Mouse (Mus musculus): ENCODE measurements around the gene Tm6sf1. TPM values are rescaled to one million over a fixed set of nuclear protein-coding genes. Genes with fewer than 3 reads are reported as not detected.

The Tm6sf1 gene
- total and polyA plus RNA-seq, 2 experiments from 2014 or later = 12.7 to 17.3 TPM

GRCm38 (mm10) chr7:81849214-81849613 is 9.6 kb upstream of the Tm6sf1 start:
- ATAC-seq = no peak
- no peaks in the 10 kb centered on the region for H3K9me3 ChIP-seq (ENCODE audit: low read length)

GRCm38 (mm10) chr7:81849633-81850032 is 9.2 kb upstream of the Tm6sf1 start:
- H3K4me3 ChIP-seq (ENCODE audit: low read length) = no peak overlapping the region
- no peak for TF ChIP-seq CTCF (IDR thresholded peaks at IDR 0.05; ENCODE audit: low read depth)
- no peaks in the 10 kb centered on the region for H3K4me1 ChIP-seq (ENCODE audit: insufficient read depth, low read length)
- WGBS = 87% methylated on average over 7 of the region's 7 CpGs
- no peak for ATAC-seq
- H3K4me2 ChIP-seq (ENCODE audit: low read depth, low read length) = no peak overlapping the region
- H3K36me3 ChIP-seq (ENCODE audit: insufficient read depth, low read length) = no peaks in the 10 kb centered on the region
- H3K27ac ChIP-seq = no peak overlapping the region
- no peaks in the 10 kb centered on the region for H3K27me3 ChIP-seq (ENCODE audit: insufficient read depth, low read length)
- DNase-seq (ENCODE audit: low spot score) = no peak
- no peaks in the 10 kb centered on the region for H3K9me3 ChIP-seq (ENCODE audit: low read length)
- no peak overlapping the region for H3K9ac ChIP-seq (replicated peaks; ENCODE audit: low read length)

More at GRCm38 (mm10) chr7:81849214-81849613, 9.6 kb upstream of the Tm6sf1 start:
- TF ChIP-seq CTCF (IDR thresholded peaks at IDR 0.05; ENCODE audit: low read depth) = no peak
- Histone ChIP-seq H3K9ac (replicated peaks; ENCODE audit: low read length) (no peak overlapping the region), H3K27me3 (ENCODE audit: insufficient read depth, low read length) (no peaks in the 10 kb centered on the region), H3K4me1 (ENCODE audit: insufficient read depth, low read length) (no peaks in the 10 kb centered on the region), H3K4me3 (ENCODE audit: low read length) (no peak overlapping the region), H3K36me3 (ENCODE audit: insufficient read depth, low read length) (no peaks in the 10 kb centered on the region), H3K27ac (no peak overlapping the region), H3K4me2 (ENCODE audit: low read depth, low read length) (no peak overlapping the region)
- no peak for DNase-seq (ENCODE audit: low spot score)
- 86% methylated on average over 5 of the region's 5 CpGs for WGBS

GRCm38 (mm10) chr7:81850171-81850570 is 8.6 kb upstream of the Tm6sf1 start:
- no peak for ATAC-seq
- 87% methylated on average over 6 of the region's 6 CpGs for WGBS

GRCm38 (mm10) chr7:81851706-81852105 is 7.1 kb upstream of the Tm6sf1 start:
- no peak overlapping the region for H3K4me2 ChIP-seq (ENCODE audit: low read depth, low read length)
- no peak overlapping the region for H3K9ac ChIP-seq (replicated peaks; ENCODE audit: low read length)
- H3K9me3 ChIP-seq (ENCODE audit: low read length) = no peaks in the 10 kb centered on the region
- 92% methylated on average over 3 of the region's 3 CpGs for WGBS
- DNase-seq (ENCODE audit: low spot score) = no peak
- no peak overlapping the region for H3K4me3 ChIP-seq (ENCODE audit: low read length)
- no peak for TF ChIP-seq CTCF (IDR thresholded peaks at IDR 0.05; ENCODE audit: low read depth)
- no peaks in the 10 kb centered on the region for H3K27me3 ChIP-seq (ENCODE audit: insufficient read depth, low read length)
- no peaks in the 10 kb centered on the region for H3K4me1 ChIP-seq (ENCODE audit: insufficient read depth, low read length)
- no peak overlapping the region for H3K27ac ChIP-seq
- no peak for ATAC-seq
- no peaks in the 10 kb centered on the region for H3K36me3 ChIP-seq (ENCODE audit: insufficient read depth, low read length)

More at GRCm38 (mm10) chr7:81850171-81850570, 8.6 kb upstream of the Tm6sf1 start:
- Histone ChIP-seq H3K36me3 (ENCODE audit: insufficient read depth, low read length) (no peaks in the 10 kb centered on the region), H3K4me2 (ENCODE audit: low read depth, low read length) (no peak overlapping the region), H3K4me1 (ENCODE audit: insufficient read depth, low read length) (no peaks in the 10 kb centered on the region), H3K4me3 (ENCODE audit: low read length) (no peak overlapping the region), H3K27ac (no peak overlapping the region), H3K27me3 (ENCODE audit: insufficient read depth, low read length) (no peaks in the 10 kb centered on the region), H3K9me3 (ENCODE audit: low read length) (no peaks in the 10 kb centered on the region), H3K9ac (replicated peaks; ENCODE audit: low read length) (no peak overlapping the region)
- no peak for DNase-seq (ENCODE audit: low spot score)
- TF ChIP-seq CTCF (IDR thresholded peaks at IDR 0.05; ENCODE audit: low read depth) = no peak

GRCm38 (mm10) chr7:81854568-81855307 is 4.1 kb upstream of the Tm6sf1 start:
- no peaks in the 10 kb centered on the region for H3K36me3 ChIP-seq (ENCODE audit: insufficient read depth, low read length)
- H3K9me3 ChIP-seq (ENCODE audit: low read length) = no peaks in the 10 kb centered on the region
- H3K4me2 ChIP-seq (ENCODE audit: low read depth, low read length) = no peak overlapping the region
- no peak overlapping the region for H3K27ac ChIP-seq
- TF ChIP-seq CTCF (IDR thresholded peaks at IDR 0.05; ENCODE audit: low read depth) = no peak
- H3K4me3 ChIP-seq (ENCODE audit: low read length) = no peak overlapping the region
- no peaks in the 10 kb centered on the region; the same call in 1 of the 2 replicates for H3K4me1 ChIP-seq (ENCODE audit: insufficient read depth, low read length)
- 42% methylated on average over 8 of the region's 8 CpGs for WGBS
- no peak overlapping the region for H3K9ac ChIP-seq (replicated peaks; ENCODE audit: low read length)
- no peak for DNase-seq (ENCODE audit: low spot score)
- ATAC-seq = no peak
- no peaks in the 10 kb centered on the region; the same call in 1 of the 2 replicates for H3K27me3 ChIP-seq (ENCODE audit: insufficient read depth, low read length)

GRCm38 (mm10) chr7:81855694-81856093 is 3.1 kb upstream of the Tm6sf1 start, which contains the start of gene Gm10160:
TSS of gene Gm10160 (minus strand) at chr7:81855794.
- ATAC-seq (no peak), DNase-seq (ENCODE audit: low spot score) (no peak)
- 88% methylated on average over 1 of the region's 1 CpGs for WGBS
- Histone ChIP-seq H3K9ac (replicated peaks; ENCODE audit: low read length) (no peak within 1 kb of the TSS), H3K36me3 (ENCODE audit: insufficient read depth, low read length) (no peaks in the 10 kb centered on the region), H3K27me3 (ENCODE audit: insufficient read depth, low read length) (no peaks in the 10 kb centered on the region; the same call in 1 of the 2 replicates), H3K4me2 (ENCODE audit: low read depth, low read length) (no peak within 1 kb of the TSS), H3K4me3 (ENCODE audit: low read length) (no peak within 1 kb of the TSS), H3K9me3 (ENCODE audit: low read length) (no peaks in the 10 kb centered on the region), H3K4me1 (ENCODE audit: insufficient read depth, low read length) (peaks cover 4% of the 10 kb centered on the region; the same call in 1 of the 2 replicates), H3K27ac (no peak within 1 kb of the TSS)
- no peak for TF ChIP-seq CTCF (IDR thresholded peaks at IDR 0.05; ENCODE audit: low read depth)

GRCm38 (mm10) chr7:81856221-81856620 is 2.6 kb upstream of the Tm6sf1 start:
- ATAC-seq (no peak), DNase-seq (ENCODE audit: low spot score) (no peak)
- Histone ChIP-seq H3K36me3 (ENCODE audit: insufficient read depth, low read length) (no peaks in the 10 kb centered on the region), H3K9me3 (ENCODE audit: low read length) (no peaks in the 10 kb centered on the region), H3K4me3 (ENCODE audit: low read length) (no peak overlapping the region), H3K4me1 (ENCODE audit: insufficient read depth, low read length) (peaks cover 4% of the 10 kb centered on the region; the same call in 1 of the 2 replicates), H3K4me2 (ENCODE audit: low read depth, low read length) (no peak overlapping the region), H3K27ac (no peak overlapping the region), H3K9ac (replicated peaks; ENCODE audit: low read length) (no peak overlapping the region), H3K27me3 (ENCODE audit: insufficient read depth, low read length) (no peaks in the 10 kb centered on the region; the same call in 1 of the 2 replicates)
- WGBS = 81% methylated on average over 4 of the region's 4 CpGs
- TF ChIP-seq CTCF (IDR thresholded peaks at IDR 0.05; ENCODE audit: low read depth) = no peak
